Mouse (Mus musculus): ENCODE results near the gene Dph1. TPM values are rescaled to one million over a fixed set of nuclear protein-coding genes. Genes with fewer than 3 reads are reported as not detected.

Dph1 gene
- polyA plus RNA-seq, 1 experiment from 2014 or later, result 16.6 TPM

GRCm38 (mm10) chr11:75214081-75214950, 23.3 kb upstream of the Dph1 start:
- Histone ChIP-seq H3K4me3 (replicated peaks) (peak overlapping the region; percentile 30), H3K9ac (peak overlapping the region; percentile 51), H3K27ac (peak overlapping the region; percentile 50; the same call in 1 of the 2 replicates), H3K4me1 (peaks cover 60% of the 10 kb centered on the region), H3K36me3 (replicated peaks) (no peaks in the 10 kb centered on the region), H3K4me2 (peak overlapping the region; percentile 60), H3K27me3 (peaks cover 37% of the 10 kb centered on the region), H3K9me3 (no peaks in the 10 kb centered on the region)
- 16% methylated on average over 13 of the region's 13 CpGs for WGBS
- peak; percentile 59 for ATAC-seq (ENCODE audit: low FRiP score)

GRCm38 (mm10) chr11:75213372-75214080, 22.5 kb upstream of the Dph1 start:
- no peaks in the 10 kb centered on the region for H3K9me3 ChIP-seq
- no peaks in the 10 kb centered on the region for H3K36me3 ChIP-seq (replicated peaks)
- H3K27ac ChIP-seq, result peak overlapping the region; percentile 50; the same call in 1 of the 2 replicates
- peaks cover 37% of the 10 kb centered on the region for H3K27me3 ChIP-seq
- peak overlapping the region; percentile 60 for H3K4me2 ChIP-seq
- peak overlapping the region; percentile 30 for H3K4me3 ChIP-seq (replicated peaks)
- peaks cover 67% of the 10 kb centered on the region for H3K4me1 ChIP-seq
- ATAC-seq (ENCODE audit: low FRiP score), result peak; percentile 71
- peak overlapping the region; percentile 51 for H3K9ac ChIP-seq
- WGBS, result 2% methylated on average over 33 of the region's 35 CpGs

GRCm38 (mm10) chr11:75212876-75213275, 21.8 kb upstream of the Dph1 start:
- Histone ChIP-seq H3K27me3 (peaks cover 37% of the 10 kb centered on the region), H3K9ac (no peak overlapping the region), H3K36me3 (replicated peaks) (no peaks in the 10 kb centered on the region), H3K4me1 (peaks cover 67% of the 10 kb centered on the region), H3K9me3 (no peaks in the 10 kb centered on the region), H3K4me3 (replicated peaks) (no peak overlapping the region), H3K27ac (no peak overlapping the region), H3K4me2 (no peak overlapping the region)
- 52% methylated on average over 3 of the region's 3 CpGs for WGBS
- ATAC-seq (ENCODE audit: low FRiP score), result no peak

DNA sequence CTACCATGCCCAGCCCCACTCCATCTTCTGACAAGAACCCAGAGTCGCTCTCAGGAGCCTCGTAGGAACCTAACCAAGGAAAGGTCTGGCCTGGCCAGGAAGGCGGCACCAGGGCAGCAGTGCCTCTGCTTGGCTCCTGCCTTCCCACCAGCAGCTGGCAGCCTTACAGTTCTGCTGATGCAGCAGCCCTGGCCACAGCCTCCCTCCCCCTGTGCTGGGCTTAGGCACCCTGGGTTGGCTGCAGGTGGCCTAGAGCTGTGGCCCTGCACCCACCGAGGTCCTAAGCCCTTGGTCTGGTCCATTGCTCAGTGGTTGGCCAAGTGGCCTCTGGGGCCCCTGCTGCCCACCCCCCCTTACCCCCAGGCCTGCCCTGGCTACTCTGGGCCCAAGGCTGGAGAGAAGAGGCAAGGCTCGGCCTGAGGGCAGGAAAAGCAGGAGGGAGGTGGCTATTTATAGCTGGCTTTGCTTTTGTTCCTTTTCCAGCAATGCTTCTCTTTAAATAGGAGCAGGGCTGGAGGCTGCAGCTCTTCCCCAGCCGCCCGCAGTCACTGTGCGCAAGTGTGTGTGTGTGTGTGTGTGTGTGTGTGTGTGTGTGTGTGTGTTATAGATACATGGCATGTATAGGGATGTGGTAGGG, 21.1 kb upstream of the Dph1 start:
- H3K27ac ChIP-seq, result peak overlapping the region; percentile 65; the same call in 1 of the 2 replicates
- no peak overlapping the region for H3K4me3 ChIP-seq (replicated peaks)
- H3K36me3 ChIP-seq (replicated peaks), result no peaks in the 10 kb centered on the region
- peaks cover 67% of the 10 kb centered on the region for H3K4me1 ChIP-seq
- peaks cover 37% of the 10 kb centered on the region for H3K27me3 ChIP-seq
- no peak for ATAC-seq (ENCODE audit: low FRiP score)
- H3K9me3 ChIP-seq, result no peaks in the 10 kb centered on the region
- WGBS, result 31% methylated on average over 8 of the region's 8 CpGs
- no peak overlapping the region for H3K4me2 ChIP-seq
- H3K9ac ChIP-seq, result no peak overlapping the region; the same call in 1 of the 2 replicates

DNA sequence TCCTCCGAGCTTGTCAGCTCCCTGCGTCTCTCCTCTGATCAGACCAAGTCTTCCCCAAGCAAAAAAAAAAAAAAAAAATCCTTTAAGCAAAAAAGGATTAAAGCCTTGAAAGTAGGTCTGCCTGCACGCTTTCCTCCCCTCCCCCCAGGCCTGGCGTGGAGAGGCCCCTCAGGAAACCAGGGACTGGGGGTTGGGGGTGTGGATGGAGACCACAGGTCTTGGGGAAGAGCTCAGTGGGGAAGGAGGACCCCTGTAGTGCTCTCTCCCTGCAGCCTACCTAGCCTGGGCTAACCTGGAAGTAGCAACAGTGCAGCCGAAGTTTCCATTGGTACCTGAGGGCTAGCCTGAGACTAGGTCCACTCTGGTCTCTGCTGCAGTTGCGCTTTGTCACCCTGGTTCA, 19.7 kb upstream of the Dph1 start:
- 25% methylated on average over 6 of the region's 6 CpGs for WGBS
- no peak for ATAC-seq (ENCODE audit: low FRiP score)
- no peaks in the 10 kb centered on the region for H3K9me3 ChIP-seq
- H3K27me3 ChIP-seq, result peaks cover 31% of the 10 kb centered on the region
- H3K9ac ChIP-seq, result no peak overlapping the region
- H3K4me3 ChIP-seq (replicated peaks), result no peak overlapping the region
- no peaks in the 10 kb centered on the region for H3K36me3 ChIP-seq (replicated peaks)
- H3K4me2 ChIP-seq, result no peak overlapping the region
- peaks cover 65% of the 10 kb centered on the region for H3K4me1 ChIP-seq
- no peak overlapping the region for H3K27ac ChIP-seq

DNA sequence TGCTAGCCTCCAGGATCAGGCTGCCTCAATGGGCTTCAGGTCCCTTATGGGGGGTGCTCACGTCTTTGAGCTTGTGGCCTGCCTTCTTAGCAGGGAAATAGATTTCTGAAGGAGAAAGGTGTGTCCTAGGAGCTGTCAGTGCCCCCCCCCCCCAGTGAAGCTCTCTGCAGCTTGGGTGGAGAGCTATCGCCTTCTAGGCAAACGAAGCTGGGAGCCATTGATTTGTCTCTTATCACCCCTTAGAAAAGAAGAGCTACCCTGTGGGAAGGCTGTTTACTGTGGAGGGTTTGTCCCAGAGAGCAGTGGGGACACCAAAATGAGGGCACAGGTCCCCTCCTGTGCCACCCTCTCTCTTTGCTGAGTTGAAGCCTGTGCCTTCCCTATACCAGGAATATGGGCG, 19.1 kb upstream of the Dph1 start:
- H3K4me1 ChIP-seq, result peaks cover 60% of the 10 kb centered on the region
- no peak overlapping the region for H3K27ac ChIP-seq
- peaks cover 26% of the 10 kb centered on the region for H3K27me3 ChIP-seq
- no peak overlapping the region for H3K4me3 ChIP-seq (replicated peaks)
- H3K4me2 ChIP-seq, result no peak overlapping the region
- 56% methylated on average over 4 of the region's 4 CpGs for WGBS
- no peak for ATAC-seq (ENCODE audit: low FRiP score)
- H3K9ac ChIP-seq, result no peak overlapping the region
- no peaks in the 10 kb centered on the region for H3K36me3 ChIP-seq (replicated peaks)
- no peaks in the 10 kb centered on the region for H3K9me3 ChIP-seq

DNA sequence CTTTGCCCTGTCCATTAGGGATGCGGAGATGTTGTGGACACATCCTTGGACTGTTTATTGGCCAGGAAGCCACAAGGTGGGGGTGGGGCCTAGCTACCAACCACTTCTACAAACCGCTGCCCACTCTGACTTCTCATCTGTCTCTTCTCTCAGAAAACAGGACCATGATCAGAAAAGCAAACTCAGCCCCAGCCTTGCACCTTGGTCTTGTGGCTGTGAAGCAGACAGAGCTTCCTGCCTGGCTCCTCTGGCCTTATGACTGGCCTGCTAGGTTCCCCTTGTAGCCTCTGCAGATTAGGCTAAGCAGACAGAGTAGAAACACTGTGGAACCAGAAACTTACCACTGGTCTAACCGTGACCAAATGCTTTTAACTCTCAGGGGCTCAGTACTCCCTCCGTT, 18.3 kb upstream of the Dph1 start:
- Histone ChIP-seq H3K9ac (no peak overlapping the region), H3K4me2 (no peak overlapping the region), H3K27me3 (peaks cover 19% of the 10 kb centered on the region), H3K27ac (no peak overlapping the region), H3K9me3 (no peaks in the 10 kb centered on the region), H3K36me3 (replicated peaks) (no peaks in the 10 kb centered on the region), H3K4me1 (peaks cover 61% of the 10 kb centered on the region), H3K4me3 (replicated peaks) (no peak overlapping the region)
- ATAC-seq (ENCODE audit: low FRiP score), result no peak
- WGBS, result 69% methylated on average over 4 of the region's 4 CpGs

DNA sequence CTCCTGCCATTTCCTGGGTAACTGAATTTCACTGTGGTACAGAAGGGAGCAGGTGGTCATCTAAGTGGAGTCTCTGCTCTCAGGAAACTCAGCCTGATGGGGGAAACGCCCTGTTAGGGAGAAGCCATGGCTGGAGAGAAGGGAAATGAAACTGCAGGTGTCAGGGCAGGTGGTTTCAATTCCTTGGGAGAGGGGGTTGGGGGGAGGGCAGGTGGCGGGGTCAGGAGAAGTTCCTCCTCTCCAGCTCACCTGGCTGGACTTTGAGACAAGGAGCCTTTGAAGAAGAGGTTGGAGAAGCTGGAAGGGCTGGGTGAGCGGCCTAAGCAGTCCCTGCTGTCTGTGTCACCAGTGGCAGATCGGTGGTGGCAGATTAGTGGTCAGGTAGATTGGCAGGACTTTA, 15.3 kb upstream of the Dph1 start:
- Histone ChIP-seq H3K4me2 (no peak overlapping the region), H3K9ac (no peak overlapping the region), H3K36me3 (replicated peaks) (no peaks in the 10 kb centered on the region), H3K4me3 (replicated peaks) (no peak overlapping the region), H3K27ac (no peak overlapping the region), H3K9me3 (no peaks in the 10 kb centered on the region), H3K4me1 (peaks cover 46% of the 10 kb centered on the region), H3K27me3 (no peaks in the 10 kb centered on the region)
- no peak for ATAC-seq (ENCODE audit: low FRiP score)
- 85% methylated on average over 4 of the region's 4 CpGs for WGBS

GRCm38 (mm10) chr11:75204472-75204871, 13.4 kb upstream of the Dph1 start:
- no peak overlapping the region for H3K4me2 ChIP-seq
- H3K36me3 ChIP-seq (replicated peaks), result no peaks in the 10 kb centered on the region
- H3K4me1 ChIP-seq, result peaks cover 30% of the 10 kb centered on the region; the same call in 1 of the 2 replicates
- no peak overlapping the region for H3K9ac ChIP-seq
- peaks cover 13% of the 10 kb centered on the region; the same call in 1 of the 2 replicates for H3K27me3 ChIP-seq
- no peak for ATAC-seq (ENCODE audit: low FRiP score)
- WGBS, result 36% methylated on average over 8 of the region's 9 CpGs
- H3K4me3 ChIP-seq (replicated peaks), result no peak overlapping the region
- H3K9me3 ChIP-seq, result no peaks in the 10 kb centered on the region
- H3K27ac ChIP-seq, result no peak overlapping the region

DNA sequence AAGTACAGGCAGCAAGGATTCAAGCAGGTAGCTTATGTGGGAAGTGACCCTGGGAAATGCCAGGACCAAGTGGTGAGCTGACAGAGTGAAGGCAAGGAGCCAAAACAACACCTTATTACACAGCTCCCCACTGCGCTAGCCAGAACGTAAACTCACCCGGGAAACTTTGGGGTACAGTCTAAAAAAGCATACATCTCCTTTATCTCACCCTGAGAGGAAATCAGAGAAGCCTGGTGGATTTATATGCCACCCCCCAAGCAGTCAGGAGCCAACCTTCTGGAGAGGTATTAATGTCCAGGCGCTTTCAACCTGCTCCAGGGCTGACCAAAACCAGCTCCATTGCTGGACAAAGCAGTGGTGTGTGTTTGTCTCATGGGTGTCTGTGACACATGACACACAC, 12.9 kb upstream of the Dph1 start:
- H3K27me3 ChIP-seq, result peaks cover 18% of the 10 kb centered on the region; the same call in 1 of the 2 replicates
- no peaks in the 10 kb centered on the region for H3K9me3 ChIP-seq
- H3K27ac ChIP-seq, result no peak overlapping the region
- ATAC-seq (ENCODE audit: low FRiP score), result no peak
- no peak overlapping the region for H3K9ac ChIP-seq
- no peaks in the 10 kb centered on the region for H3K36me3 ChIP-seq (replicated peaks)
- 80% methylated on average over 4 of the region's 4 CpGs for WGBS
- H3K4me2 ChIP-seq, result no peak overlapping the region
- H3K4me1 ChIP-seq, result peaks cover 25% of the 10 kb centered on the region; the same call in 1 of the 2 replicates
- H3K4me3 ChIP-seq (replicated peaks), result no peak overlapping the region

DNA sequence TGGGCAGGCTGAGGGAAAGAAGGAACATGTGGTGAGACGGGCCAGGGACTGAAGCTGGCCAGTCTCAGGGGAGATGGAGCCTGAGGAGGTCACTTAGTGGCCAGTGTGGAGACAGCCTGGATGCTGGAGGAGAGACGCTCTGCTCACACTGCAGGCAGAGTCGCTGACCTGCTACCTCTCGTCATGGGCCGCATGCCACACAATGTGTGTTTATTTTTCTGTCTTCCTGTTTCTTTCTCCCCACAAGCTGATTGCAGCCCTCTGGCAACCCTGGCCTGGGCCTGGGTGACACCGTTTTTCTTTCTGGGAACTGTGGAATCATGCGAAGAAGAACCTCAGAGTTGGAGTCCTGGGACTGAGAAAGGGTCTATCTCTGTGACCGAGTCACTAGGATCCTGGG, 10.7 kb upstream of the Dph1 start:
- Histone ChIP-seq H3K9ac (no peak overlapping the region), H3K4me1 (peaks cover 23% of the 10 kb centered on the region; the same call in 1 of the 2 replicates), H3K4me3 (replicated peaks) (no peak overlapping the region), H3K27me3 (peaks cover 39% of the 10 kb centered on the region), H3K27ac (no peak overlapping the region), H3K4me2 (no peak overlapping the region), H3K36me3 (replicated peaks) (no peaks in the 10 kb centered on the region), H3K9me3 (no peaks in the 10 kb centered on the region)
- 77% methylated on average over 8 of the region's 8 CpGs for WGBS
- no peak for ATAC-seq (ENCODE audit: low FRiP score)

- 86% methylated on average over 12 of the region's 12 CpGs for WGBS
Measured at GRCm38 (mm10) chr11:75200935-75201334, 9.9 kb upstream of the Dph1 start.

More at GRCm38 (mm10) chr11:75200935-75201334, 9.9 kb upstream of the Dph1 start:
- H3K9ac ChIP-seq, result no peak overlapping the region
- H3K9me3 ChIP-seq, result no peaks in the 10 kb centered on the region
- no peak overlapping the region for H3K4me3 ChIP-seq (replicated peaks)
- no peak overlapping the region for H3K27ac ChIP-seq
- no peak overlapping the region for H3K4me2 ChIP-seq
- no peaks in the 10 kb centered on the region for H3K36me3 ChIP-seq (replicated peaks)
- peaks cover 26% of the 10 kb centered on the region; the same call in 1 of the 2 replicates for H3K4me1 ChIP-seq
- no peak for ATAC-seq (ENCODE audit: low FRiP score)
- H3K27me3 ChIP-seq, result peaks cover 47% of the 10 kb centered on the region
